Mouse (Mus musculus) lung, postnatal 0 days (tissue): ENCODE measurements around the gene Fam53a. TPM values are rescaled to one million over a fixed set of nuclear protein-coding genes. Genes with fewer than 3 reads are reported as not detected.

ENCODE experiments used
- ATAC-seq: fragments of 200-750 bp; cut with Nextera tagmentation; 2 replicates; pipeline ENCODE4 v1.8.0; 2017; ENCODE audit warnings: moderate library complexity
- DNase-seq: peaks from one replicate; pipeline ENCODE4 v3.0.0-alpha.2; 2016; ENCODE audit warnings: low spot score
- H3K27ac ChIP-seq: fragments of 300-500 bp; sonication (generic); 2 replicates; pipeline ENCODE4 v1.5.1; 2014; ENCODE audit warnings: antibody characterized with exemption, mild to moderate bottlenecking, low read length, mixed read lengths
- H3K27me3 ChIP-seq: fragments of 300-500 bp; sonication (generic); replicated peaks from 2 replicates; pipeline ENCODE4 v1.6.1; 2014; ENCODE audit warnings: low read length, mixed read lengths; ENCODE audit not compliant: insufficient read depth
- H3K36me3 ChIP-seq: fragments of 300-500 bp; sonication (generic); 2 replicates; pipeline ENCODE4 v1.6.1; 2014; ENCODE audit warnings: low read length, mixed read lengths; ENCODE audit not compliant: insufficient read depth
- H3K4me1 ChIP-seq: fragments of 300-500 bp; sonication (generic); 2 replicates; pipeline ENCODE4 v1.6.1; 2014; ENCODE audit warnings: antibody characterized with exemption, low read depth, low read length, mixed read lengths; ENCODE audit not compliant: insufficient read depth
- H3K4me2 ChIP-seq: fragments of 300-500 bp; sonication (generic); replicated peaks from 2 replicates; pipeline ENCODE4 v1.6.1; 2014; ENCODE audit warnings: low read depth, mild to moderate bottlenecking, low read length, moderate library complexity, mixed read lengths
- H3K4me3 ChIP-seq: fragments of 300-500 bp; sonication (generic); 2 replicates; pipeline ENCODE4 v1.5.1; 2014; ENCODE audit warnings: low read depth, low read length
- H3K9ac ChIP-seq: fragments of 300-500 bp; sonication (generic); replicated peaks from 2 replicates; pipeline ENCODE4 v1.6.1; 2014; ENCODE audit warnings: low read depth, mild to moderate bottlenecking
- H3K9me3 ChIP-seq: fragments of 300-500 bp; sonication (generic); 2 replicates; pipeline ENCODE4 v1.6.1; 2016; ENCODE audit warnings: low read length, mixed read lengths
- CTCF ChIP-seq: IDR thresholded peaks from 2 replicates; pipeline ENCODE4 v1.5.1; 2016; ENCODE audit warnings: antibody characterized with exemption, mild to moderate bottlenecking
- EP300 ChIP-seq: IDR thresholded peaks from 2 replicates; pipeline ENCODE4 v1.6.1; 2016; ENCODE audit warnings: antibody characterized with exemption, mild to moderate bottlenecking, control low read depth
- WGBS: fragments of 180-500 bp; shearing (Covaris S2); extraction: QIAGEN DNeasy Blood & Tissue Kit; methylation state at CpG from one replicate; pipeline ENCODE4 v1.1.7; 2014; 5-methylcytosine and 5-hydroxymethylcytosine counted together
- polyA plus RNA-seq: library from polyadenylated mRNA; unstranded; fragments of >200 nt; fragmentation: Nextera tagmentation; extraction: Ambion mirVana; gene quantifications from 2 replicates; pipeline ENCODE4 v1.2.1, GENCODE M21; 2015

Fam53a gene
- polyA plus RNA-seq, 1 experiment from 2014 or later, result 46.1 TPM

GRCm38 (mm10) chr5:33658664-33659050, 29.2 kb upstream of the Fam53a start:
- Histone ChIP-seq H3K36me3 (peaks cover 7% of the 10 kb centered on the region; the same call in 1 of the 2 replicates), H3K4me3 (peak overlapping the region; percentile 67), H3K9ac (peak overlapping the region; percentile 37; the same call in 1 of the 2 replicates)

DNA sequence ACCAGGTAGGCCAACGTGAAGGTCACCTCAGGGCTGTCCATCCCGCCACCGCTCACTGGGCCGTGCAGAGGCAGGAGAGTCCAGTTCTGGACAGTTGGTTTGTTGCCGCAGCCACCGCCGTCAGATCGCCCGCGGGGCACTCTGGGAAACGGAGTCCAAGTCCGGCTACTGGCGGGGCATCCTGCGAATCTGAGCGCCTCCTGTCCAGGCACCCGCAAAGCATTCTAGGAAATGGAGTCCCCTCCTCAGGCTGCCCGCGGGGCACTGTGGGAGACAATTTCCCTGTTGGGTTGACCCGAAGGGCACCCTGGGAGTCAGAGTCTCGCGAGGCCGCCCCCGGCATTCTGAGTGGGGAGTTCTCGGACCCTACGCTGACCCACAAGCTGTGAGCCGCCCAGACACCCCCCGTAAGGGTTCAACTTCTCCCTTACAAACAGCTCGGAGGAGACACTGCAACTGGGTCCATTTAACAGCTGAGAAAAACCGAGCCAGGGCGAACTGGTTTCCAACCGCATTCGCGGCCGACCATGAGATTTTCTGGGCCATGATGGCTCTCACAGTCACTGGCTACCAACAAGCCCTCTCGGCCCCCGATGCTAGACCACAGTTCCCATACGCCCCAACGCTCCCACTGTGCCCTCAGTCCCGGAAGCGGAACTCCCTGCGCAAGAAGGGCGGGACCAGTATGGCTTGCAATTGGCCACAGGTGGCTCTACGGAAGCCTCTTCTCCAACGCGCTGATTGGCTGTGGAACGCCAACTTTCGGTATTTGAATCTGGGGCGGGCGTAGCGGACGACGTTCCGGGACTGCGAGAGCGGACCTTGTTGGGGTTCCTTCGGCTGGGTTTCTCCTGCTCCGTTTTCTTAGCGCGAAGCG, 28.6 kb upstream of the Fam53a start, which contains the start of the genes Tacc3 and Tmem129:
Gene Tacc3, plus strand, starts transcription at position 342 of the 877 bp plus-strand sequence.
Gene Tmem129, minus strand, starts transcription at position 630 of the 877 bp plus-strand sequence.
- DNase-seq, result peak; percentile 100
- no peaks in the 10 kb centered on the region for H3K27me3 ChIP-seq

More at GRCm38 (mm10) chr5:33658664-33659050, 29.2 kb upstream of the Fam53a start:
- H3K27ac ChIP-seq, result 0 out of 2 replicates have a peak overlapping the region, but pooled peaks have one; percentile 93
- no peaks in the 10 kb centered on the region for H3K9me3 ChIP-seq
- WGBS, result 1% methylated on average over 26 of the region's 26 CpGs
- TF ChIP-seq CTCF, result no peak
- TF ChIP-seq EP300, result no peak
- no peak for DNase-seq
- H3K4me1 ChIP-seq, result peaks cover 7% of the 10 kb centered on the region
- no peak for ATAC-seq
- H3K4me2 ChIP-seq, result peak overlapping the region; percentile 83
- H3K27me3 ChIP-seq, result no peaks in the 10 kb centered on the region

GRCm38 (mm10) chr5:33657251-33657786, 27.9 kb upstream of the Fam53a start:
- Histone ChIP-seq H3K27ac (peak overlapping the region; percentile 77), H3K4me3 (peak overlapping the region; percentile 67), H3K4me2 (peak overlapping the region; percentile 83), H3K9me3 (no peaks in the 10 kb centered on the region), H3K4me1 (peaks cover 10% of the 10 kb centered on the region), H3K27me3 (no peaks in the 10 kb centered on the region), H3K9ac (peak overlapping the region; percentile 52), H3K36me3 (peaks cover 7% of the 10 kb centered on the region; the same call in 1 of the 2 replicates)
- ATAC-seq (peak; percentile 22), DNase-seq (peak; percentile 79)
- WGBS, result under 1% methylated on average over 32 of the region's 32 CpGs
- TF ChIP-seq EP300 (no peak), CTCF (0 out of 2 replicates have a peak, but pooled peaks have one; percentile 7)

More for the DNA sequence above, 28.6 kb upstream of the Fam53a start, which contains the start of the genes Tacc3 and Tmem129:
- ATAC-seq, result peak; percentile 96
- Histone ChIP-seq H3K9ac (peak within 1 kb of the TSS; percentile 55), H3K27ac (peak within 1 kb of the TSS; percentile 93), H3K4me1 (peaks cover 7% of the 10 kb centered on the region), H3K9me3 (no peaks in the 10 kb centered on the region), H3K4me2 (peak within 1 kb of the TSS; percentile 83), H3K4me3 (peak within 1 kb of the TSS; percentile 67), H3K36me3 (peaks cover 7% of the 10 kb centered on the region; the same call in 1 of the 2 replicates)
- WGBS, result 1% methylated on average over 60 of the region's 60 CpGs
- TF ChIP-seq EP300 (peak; percentile 55), CTCF (no peak)

- peak overlapping the region; percentile 67 for H3K4me3 ChIP-seq
- WGBS, result 33% methylated on average over 1 of the region's 1 CpGs
- peak overlapping the region; percentile 52; the same call in 1 of the 2 replicates for H3K9ac ChIP-seq
- peaks cover 7% of the 10 kb centered on the region; the same call in 1 of the 2 replicates for H3K36me3 ChIP-seq
- H3K4me2 ChIP-seq, result peak overlapping the region; percentile 83
- ATAC-seq (no peak), DNase-seq (no peak)
- no peaks in the 10 kb centered on the region for H3K27me3 ChIP-seq
- H3K9me3 ChIP-seq, result no peaks in the 10 kb centered on the region
- H3K4me1 ChIP-seq, result peaks cover 10% of the 10 kb centered on the region
- peak overlapping the region; percentile 77; the same call in 1 of the 2 replicates for H3K27ac ChIP-seq
- TF ChIP-seq CTCF (no peak), EP300 (no peak)
These were observed 27.3 kb upstream of the Fam53a start for GRCm38 (mm10) chr5:33656739-33657138.

DNA sequence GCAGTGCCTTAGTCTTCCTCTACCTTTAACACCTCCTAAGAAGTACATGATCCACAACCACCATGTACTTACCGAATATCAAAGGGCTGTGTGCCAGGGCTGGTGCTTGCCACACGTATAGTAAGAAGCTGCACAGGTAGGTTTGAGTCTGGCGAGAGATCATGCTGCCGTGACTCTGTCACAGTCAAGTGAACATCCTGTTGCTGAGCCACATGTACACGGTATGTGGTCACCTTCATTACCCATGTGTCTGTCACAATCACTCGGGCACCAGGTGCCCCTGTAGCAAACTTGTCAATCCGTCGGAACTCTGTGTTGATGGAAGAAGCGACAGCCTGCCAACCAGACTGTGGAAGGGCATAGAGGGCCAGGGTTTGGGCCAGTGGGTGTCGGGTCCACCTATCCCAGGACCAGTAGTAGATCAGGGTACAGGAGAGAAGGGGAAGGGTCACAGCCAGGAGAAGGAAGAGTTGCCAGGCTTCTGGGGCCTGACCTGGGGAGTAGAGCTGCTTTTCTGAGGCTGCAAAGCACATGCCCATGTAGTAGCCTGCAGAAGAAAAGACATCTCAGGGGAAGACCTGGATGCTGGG, 25.9 kb upstream of the Fam53a start:
- no peak for TF ChIP-seq CTCF
- no peak for TF ChIP-seq EP300
- H3K27ac ChIP-seq, result no peak overlapping the region
- ATAC-seq, result no peak
- no peaks in the 10 kb centered on the region for H3K27me3 ChIP-seq
- H3K9ac ChIP-seq, result no peak overlapping the region
- WGBS, result 91% methylated on average over 10 of the region's 10 CpGs
- H3K4me1 ChIP-seq, result peaks cover 10% of the 10 kb centered on the region
- no peak overlapping the region for H3K4me3 ChIP-seq
- DNase-seq, result no peak
- no peak overlapping the region for H3K4me2 ChIP-seq
- H3K36me3 ChIP-seq, result peaks cover 7% of the 10 kb centered on the region; the same call in 1 of the 2 replicates
- no peaks in the 10 kb centered on the region for H3K9me3 ChIP-seq

- Histone ChIP-seq H3K27ac (no peak overlapping the region), H3K4me3 (no peak overlapping the region), H3K4me1 (peaks cover 10% of the 10 kb centered on the region), H3K27me3 (no peaks in the 10 kb centered on the region), H3K9me3 (no peaks in the 10 kb centered on the region), H3K9ac (no peak overlapping the region), H3K4me2 (no peak overlapping the region), H3K36me3 (peaks cover 7% of the 10 kb centered on the region; the same call in 1 of the 2 replicates)
- TF ChIP-seq EP300 (no peak), CTCF (no peak)
- ATAC-seq, result no peak
- WGBS, result 91% methylated on average over 13 of the region's 13 CpGs
- DNase-seq, result no peak
These were observed 25.0 kb upstream of the Fam53a start for GRCm38 (mm10) chr5:33654424-33654823.
